Mouse (Mus musculus) spleen, postnatal 36 days (tissue): ENCODE data around the gene Pef1.

Experiments used
- DNase-seq, 2 experiments: peaks; one replicate each; pipeline ENCODE4 v3.0.0; 2022; ENCODE audit warnings: low spot score in 2 of 2, mixed read lengths in 1 of 2

Pef1 gene

DNA sequence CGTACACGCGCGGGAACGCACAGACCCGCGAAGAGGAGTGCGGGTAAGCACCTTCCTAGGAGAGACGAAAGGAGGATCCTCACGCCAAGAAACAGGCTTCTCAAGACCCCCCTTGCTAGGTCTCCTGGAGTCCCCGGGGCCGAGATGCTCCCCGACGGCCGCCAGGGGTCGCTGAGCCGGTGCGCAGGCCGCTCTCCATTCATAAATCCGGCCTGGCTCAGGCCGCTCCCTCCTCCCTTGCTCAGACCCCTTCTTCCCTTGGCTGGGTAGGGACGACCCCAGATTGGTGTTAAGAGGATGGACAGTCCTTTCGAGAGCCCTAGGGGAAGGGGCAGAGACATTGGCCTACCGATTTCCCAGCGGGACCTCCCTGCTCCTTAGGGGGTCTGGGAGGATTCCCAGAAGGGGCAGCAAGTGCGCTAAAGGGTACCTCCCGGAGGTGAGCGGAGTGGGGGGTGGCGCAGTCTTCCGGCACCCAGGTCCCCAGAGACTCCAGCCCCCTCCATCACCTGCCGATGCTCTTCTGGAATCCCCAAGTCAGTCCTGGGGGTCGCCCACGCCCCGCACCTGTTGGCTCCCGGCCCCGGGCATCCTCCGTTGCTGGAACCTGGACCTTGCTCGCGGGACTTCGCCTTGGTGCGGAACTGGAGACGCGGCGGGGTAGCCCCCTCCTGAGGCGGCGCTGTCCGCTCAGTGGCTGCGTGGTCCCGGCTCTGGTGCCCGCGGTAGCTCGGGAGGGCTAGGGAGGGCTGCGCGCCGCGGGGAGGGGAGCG is 36.3 kb downstream of the Pef1 start:
- peak in 1 of 2 experiments; percentile 14 for DNase-seq

GRCm38 (mm10) chr4:130139214-130139492 is 36.8 kb downstream of the Pef1 start, which contains the start of gene Hcrtr1:
TSS of gene Hcrtr1 (minus strand) at chr4:130139359.
- DNase-seq, result no peak

DNA sequence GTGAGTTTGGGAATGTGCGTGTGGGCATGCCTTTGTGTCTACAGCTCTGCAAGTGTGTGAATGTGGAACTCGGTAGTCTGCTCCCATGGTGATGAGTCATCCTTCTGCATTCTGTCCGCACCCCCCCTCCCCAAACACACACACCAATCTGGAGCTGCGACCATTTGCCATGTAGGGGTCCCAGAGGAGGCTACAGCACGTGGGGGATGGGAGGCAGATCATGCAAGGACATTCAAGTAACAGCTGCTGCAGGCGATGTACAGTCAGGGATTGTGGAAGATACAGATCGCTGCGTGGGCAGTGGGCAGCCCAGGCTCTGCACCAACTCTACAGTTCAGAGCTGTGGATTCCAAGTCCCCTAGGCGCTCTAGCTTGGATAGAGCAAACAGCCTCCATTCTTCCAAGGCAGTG is 38.6 kb downstream of the Pef1 start:
- DNase-seq, result no peak

GRCm38 (mm10) chr4:130141786-130142185 is 39.4 kb downstream of the Pef1 start:
- DNase-seq, result no peak

- DNase-seq, result no peak
These were observed 46.0 kb downstream of the Pef1 start for GRCm38 (mm10) chr4:130148405-130148804.

DNA sequence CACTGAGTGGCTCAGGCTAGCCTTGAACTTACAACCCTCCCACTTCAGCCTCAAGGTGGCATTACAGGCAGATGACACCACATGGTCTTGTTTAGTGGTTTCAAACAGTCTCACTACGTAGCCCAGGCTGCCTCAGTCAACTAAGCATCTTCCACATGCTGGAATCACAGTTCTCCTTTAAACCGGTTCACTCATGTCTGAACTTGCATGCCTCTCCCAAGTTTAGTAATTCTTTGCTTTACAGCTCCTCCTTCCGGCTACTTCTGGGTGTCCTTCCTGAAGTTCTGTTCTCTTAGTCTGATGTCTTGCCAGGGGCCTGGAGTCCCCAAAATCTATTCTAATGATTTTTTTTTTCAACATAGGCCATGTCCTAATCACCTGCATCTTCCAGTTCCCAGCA is 51.9 kb downstream of the Pef1 start:
- DNase-seq, result no peak

- DNase-seq, result no peak
These were observed 54.5 kb downstream of the Pef1 start for GRCm38 (mm10) chr4:130156812-130157371.

DNA sequence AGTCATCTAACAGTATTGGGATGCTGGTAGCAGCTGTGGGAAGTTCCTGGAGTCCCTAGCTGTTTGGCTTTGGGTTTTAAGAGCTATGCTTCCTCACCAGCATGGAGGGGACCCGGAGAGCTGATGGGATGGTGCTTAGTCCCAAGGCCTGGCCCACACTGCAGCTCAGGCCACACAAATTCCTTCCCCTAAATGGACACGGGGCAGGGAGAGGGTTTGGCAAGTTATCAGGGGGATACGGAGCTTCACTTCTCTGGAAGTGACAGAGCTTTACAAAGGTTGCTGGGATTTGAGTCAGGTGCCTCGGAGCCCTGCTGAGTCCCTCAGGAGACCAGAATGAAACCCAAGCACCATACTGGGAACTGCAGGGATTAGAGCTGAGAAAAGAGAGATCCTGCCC is 59.0 kb downstream of the Pef1 start:
- no peak for DNase-seq

GRCm38 (mm10) chr4:130163391-130163861 is 61.1 kb downstream of the Pef1 start:
- peak in 1 of 2 experiments; percentile 13 for DNase-seq

- DNase-seq, result no peak
These were observed 61.8 kb downstream of the Pef1 start for GRCm38 (mm10) chr4:130164121-130164520.

GRCm38 (mm10) chr4:130166061-130166460 is 63.7 kb downstream of the Pef1 start:
- DNase-seq, result no peak

GRCm38 (mm10) chr4:130166592-130166991 is 64.2 kb downstream of the Pef1 start:
- no peak for DNase-seq

DNA sequence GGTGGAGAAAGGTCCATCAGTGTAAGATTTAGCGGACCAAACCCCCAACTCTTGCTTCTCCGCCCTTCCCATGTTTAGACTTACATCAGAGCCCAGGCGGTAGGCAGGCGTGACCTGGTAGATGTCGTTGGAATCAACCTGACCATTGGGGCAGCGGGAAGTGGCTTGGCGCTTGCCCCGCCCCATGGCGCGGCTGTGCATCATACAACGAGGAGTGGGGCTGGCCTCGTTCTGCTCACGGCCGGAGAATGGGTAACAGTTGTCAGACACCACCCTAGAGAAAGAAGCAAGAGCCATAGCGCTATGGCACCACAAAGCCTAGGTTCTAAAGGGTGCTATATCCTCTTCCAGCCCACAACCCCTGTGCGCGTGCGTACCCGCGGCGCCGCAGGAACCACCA is 65.0 kb downstream of the Pef1 start:
- no peak for DNase-seq

GRCm38 (mm10) chr4:130167814-130168213 is 65.5 kb downstream of the Pef1 start:
- no peak for DNase-seq

GRCm38 (mm10) chr4:130168280-130169183 is 66.2 kb downstream of the Pef1 start:
- peak; percentile 32 to 47 for DNase-seq

GRCm38 (mm10) chr4:130169411-130169971 is 67.1 kb downstream of the Pef1 start:
- DNase-seq, result no peak

- DNase-seq, result no peak
These were observed 68.0 kb downstream of the Pef1 start for GRCm38 (mm10) chr4:130170362-130170761.

DNA sequence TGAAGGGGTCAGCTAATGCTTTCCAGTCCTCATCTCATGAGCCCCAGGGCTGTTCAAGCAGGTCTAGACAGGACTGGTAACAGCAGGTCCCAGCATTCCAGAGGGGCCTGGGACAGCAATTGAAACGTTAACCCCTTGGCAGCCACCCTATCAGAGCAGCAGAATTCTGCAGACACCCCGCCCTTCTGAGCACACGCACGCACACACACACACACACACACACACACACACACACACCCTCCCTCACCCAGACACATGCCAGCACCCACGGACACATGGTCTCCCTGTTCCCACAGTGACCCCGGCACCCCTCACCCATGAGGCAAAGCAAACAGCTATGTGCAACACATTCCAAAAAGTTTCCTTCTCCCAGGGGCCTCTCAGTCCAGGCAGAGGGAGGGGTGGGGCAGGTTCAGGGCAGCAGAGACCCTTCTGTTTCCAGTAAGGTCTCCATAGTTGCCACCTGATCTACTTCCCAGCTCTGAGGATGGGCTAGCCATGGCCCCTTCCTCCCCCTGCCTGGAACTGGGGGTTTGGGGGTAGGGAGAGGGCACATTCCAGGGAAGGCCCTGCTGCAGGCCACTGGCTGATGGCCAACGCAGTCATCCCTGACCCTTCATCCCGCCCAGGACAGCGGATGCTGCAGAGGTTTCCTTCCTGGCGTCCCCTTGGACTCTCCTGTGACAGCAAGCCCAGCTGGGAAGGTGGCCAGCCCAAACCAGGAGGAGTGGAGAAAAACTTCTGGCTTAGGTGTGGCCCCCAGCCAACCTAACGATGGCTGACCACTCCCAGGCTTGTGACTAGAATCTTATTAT is 69.8 kb downstream of the Pef1 start:
- DNase-seq, result no peak

GRCm38 (mm10) chr4:130173060-130173822 is 70.9 kb downstream of the Pef1 start:
- peak; percentile 44 to 68 for DNase-seq

DNA sequence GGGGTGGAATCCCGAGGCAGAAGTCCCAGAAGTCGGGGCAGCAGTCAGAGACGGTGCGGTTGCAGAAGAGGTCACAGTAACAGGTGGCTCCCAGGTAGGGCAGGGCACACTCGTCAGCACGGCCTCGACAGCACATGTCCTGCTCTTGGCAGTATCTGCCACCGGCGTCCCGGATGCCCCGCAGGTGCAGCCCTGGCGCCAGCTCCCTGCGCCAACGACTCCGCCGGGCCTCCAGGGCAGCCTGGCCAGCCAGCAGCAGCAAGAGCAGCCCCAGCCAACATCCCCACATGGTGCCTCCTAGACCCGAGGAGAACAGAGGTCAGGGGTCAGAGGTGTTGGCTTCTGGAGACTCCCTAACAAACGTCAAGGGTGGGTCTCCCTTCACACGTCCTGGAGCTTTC is 71.6 kb downstream of the Pef1 start:
- no peak for DNase-seq
